Mouse (Mus musculus) liver, embryonic 14.5 days (tissue): ENCODE data around the gene Rpp21. TPM values are rescaled to one million over a fixed set of nuclear protein-coding genes. Genes with fewer than 3 reads are reported as not detected.
A peak's percentile ranks its signal among the peaks of the same experiment; 100 is the strongest.
"Not testable (repeated sequence)": the region's sequence is repeated elsewhere in the genome, so short reads cannot be mapped to it uniquely, and the experiment has no call there.

Experiments
- ATAC-seq: fragments of 200-750 bp; cut with Nextera tagmentation; 2 replicates; pipeline ENCODE4 v1.8.0; 2017; ENCODE audit warnings: moderate number of reproducible peaks, mild to moderate bottlenecking, moderate library complexity; ENCODE audit not compliant: insufficient read depth
- DNase-seq, 3 experiments: peaks; one replicate each; pipeline ENCODE4 v3.0.0-alpha.2; 2012 to 2013; ENCODE audit warnings: low read depth in 3 of 3, low spot score in 3 of 3
- H3K27ac ChIP-seq: fragments of 300-500 bp; sonication (generic); 2 replicates; pipeline ENCODE4 v1.5.1; 2014; ENCODE audit warnings: moderate library complexity, mild to moderate bottlenecking, control low read depth, inconsistent platforms
- H3K27me3 ChIP-seq: fragments of 300-500 bp; sonication (generic); 2 replicates; pipeline ENCODE4 v1.6.1; 2014; ENCODE audit warnings: mild to moderate bottlenecking, low read length, moderate library complexity; ENCODE audit not compliant: control insufficient read depth, insufficient read depth
- H3K36me3 ChIP-seq: fragments of 300-500 bp; sonication (generic); replicated peaks from 2 replicates; pipeline ENCODE4 v1.6.1; 2014; ENCODE audit warnings: low read depth; ENCODE audit not compliant: control insufficient read depth, insufficient read depth
- H3K4me1 ChIP-seq, 2 experiments: fragments of 200-500 bp in 1 of 2; fragments of 300-500 bp in 1 of 2; sonication (generic) in 1 of 2; replicated peaks; 2 replicates each; pipeline ENCODE4 v1.6.1; 2012 to 2014; ENCODE audit warnings: antibody characterized with exemption in 1 of 2, inconsistent platforms in 1 of 2, low read length in 1 of 2; ENCODE audit not compliant: control insufficient read depth in 2 of 2, insufficient read depth in 2 of 2
- H3K4me2 ChIP-seq: fragments of 300-500 bp; sonication (generic); 2 replicates; pipeline ENCODE4 v1.6.1; 2014; ENCODE audit warnings: low read depth, mild to moderate bottlenecking, control low read depth, moderate library complexity
- H3K4me3 ChIP-seq, 2 experiments: fragments of 200-500 bp in 1 of 2; fragments of 300-500 bp in 1 of 2; sonication (generic) in 1 of 2; 2 replicates each; pipeline ENCODE4 v1.5.1; 2012 to 2014; ENCODE audit warnings: low read depth in 2 of 2, low read length in 2 of 2, mild to moderate bottlenecking in 2 of 2, control low read depth in 1 of 2, inconsistent platforms in 1 of 2, moderate library complexity in 1 of 2; ENCODE audit not compliant: insufficient read depth in 1 of 2
- H3K9ac ChIP-seq: fragments of 300-500 bp; sonication (generic); replicated peaks from 2 replicates; pipeline ENCODE4 v1.6.1; 2014; ENCODE audit warnings: mild to moderate bottlenecking, control low read depth, moderate library complexity
- H3K9me3 ChIP-seq: fragments of 300-500 bp; sonication (generic); 2 replicates; pipeline ENCODE4 v1.6.1; 2016; ENCODE audit warnings: low read length, mixed read lengths; ENCODE audit not compliant: control insufficient read depth
- CTCF ChIP-seq: IDR thresholded peaks from 2 replicates; pipeline ENCODE4 v1.5.1; 2016; ENCODE audit warnings: antibody characterized with exemption, low read depth, control low read depth
- EP300 ChIP-seq: IDR thresholded peaks from 2 replicates; pipeline ENCODE4 v1.6.1; 2016; ENCODE audit warnings: antibody characterized with exemption, low read depth
- WGBS: fragments of 180-500 bp; shearing (Covaris S2); extraction: QIAGEN DNeasy Blood & Tissue Kit; methylation state at CpG from one replicate; pipeline ENCODE4 v1.1.7; 2014; ENCODE audit not compliant: insufficient replicate concordance; 5-methylcytosine and 5-hydroxymethylcytosine counted together
- polyA plus RNA-seq, 2 experiments: library from polyadenylated mRNA; depleted of rRNA in 1 of 2; stranded (reverse) in 1 of 2; unstranded in 1 of 2; fragments of >200 nt; fragmentation: Nextera tagmentation in 1 of 2; extraction: Ambion mirVana in 1 of 2; gene quantifications; 2 replicates each; pipeline versions ENCODE4 v1.2.1 to v1.2.3; 2012 to 2014

Gene Rpp21
- polyA plus RNA-seq, 2 experiments: 40.1 to 84.2 TPM

DNA sequence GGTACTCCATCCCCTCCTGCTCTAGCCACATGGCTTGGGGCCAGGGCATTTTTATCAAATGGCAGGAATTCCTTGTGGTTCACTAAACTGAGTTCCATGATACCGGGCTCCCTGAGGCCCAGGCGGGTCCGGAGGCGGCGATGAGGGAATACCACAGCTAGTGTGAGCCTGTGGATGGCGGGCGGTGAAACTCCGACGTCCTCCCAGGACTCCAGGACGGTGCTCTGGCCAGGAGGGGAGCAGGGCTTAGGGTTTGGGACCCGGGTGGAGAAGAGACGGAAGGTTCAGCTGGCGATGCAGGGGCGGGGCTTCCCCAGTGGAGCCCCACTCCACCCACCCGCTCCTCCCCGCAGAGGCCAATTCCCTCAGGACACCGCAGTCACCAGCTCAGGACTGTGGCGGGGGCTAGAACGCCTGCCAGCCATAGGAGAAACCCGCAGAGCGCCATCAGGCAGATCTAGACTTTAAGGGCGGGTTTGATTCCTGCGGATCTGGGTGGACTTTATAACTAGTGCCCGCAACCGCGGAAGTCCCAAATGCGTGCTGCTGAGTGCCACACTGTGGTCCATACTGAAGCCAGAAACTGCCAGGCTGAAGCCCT is 20.4 kb downstream of the Rpp21 start:
- Histone ChIP-seq H3K27me3 (peaks cover 18% of the 10 kb centered on the region), H3K4me1 (no peaks in the 10 kb centered on the region), H3K9me3 (no peaks in the 10 kb centered on the region), H3K9ac (no peak overlapping the region), H3K27ac (no peak overlapping the region), H3K4me3 (no peak overlapping the region), H3K4me2 (peak overlapping the region; percentile 40), H3K36me3 (no peaks in the 10 kb centered on the region)
- no peak for DNase-seq
- ATAC-seq: no peak
- no peak for TF ChIP-seq CTCF
- no peak for TF ChIP-seq EP300
- WGBS: 5% methylated on average over 27 of the region's 27 CpGs

DNA sequence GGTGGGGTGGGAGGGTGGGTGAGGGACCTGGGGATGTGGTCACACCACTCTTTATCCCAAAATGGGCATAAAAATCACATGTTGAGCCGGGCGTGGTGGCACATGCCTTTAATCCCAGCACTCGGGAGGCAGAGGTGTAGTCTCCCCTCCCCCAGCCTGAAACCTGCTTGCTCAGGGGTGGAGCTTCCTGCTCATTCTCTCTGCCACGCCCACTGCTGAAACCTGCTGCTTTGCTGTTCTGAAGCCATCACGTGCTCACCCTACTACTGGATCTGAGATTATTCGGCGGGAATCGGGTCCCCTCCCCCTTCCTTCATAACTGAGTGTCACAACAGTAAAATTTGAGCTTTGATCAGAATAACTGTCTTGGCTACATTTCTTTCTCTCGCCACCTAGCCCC is 22.6 kb downstream of the Rpp21 start:
- H3K27me3 ChIP-seq: peaks cover 27% of the 10 kb centered on the region
- ATAC-seq, DNase-seq, H3K9ac ChIP-seq, H3K4me3 ChIP-seq, H3K4me2 ChIP-seq, H3K27ac ChIP-seq, H3K36me3 ChIP-seq, H3K4me1 ChIP-seq, H3K9me3 ChIP-seq: not testable (repeated sequence)
- WGBS: 6% methylated on average over 8 of the region's 9 CpGs

DNA sequence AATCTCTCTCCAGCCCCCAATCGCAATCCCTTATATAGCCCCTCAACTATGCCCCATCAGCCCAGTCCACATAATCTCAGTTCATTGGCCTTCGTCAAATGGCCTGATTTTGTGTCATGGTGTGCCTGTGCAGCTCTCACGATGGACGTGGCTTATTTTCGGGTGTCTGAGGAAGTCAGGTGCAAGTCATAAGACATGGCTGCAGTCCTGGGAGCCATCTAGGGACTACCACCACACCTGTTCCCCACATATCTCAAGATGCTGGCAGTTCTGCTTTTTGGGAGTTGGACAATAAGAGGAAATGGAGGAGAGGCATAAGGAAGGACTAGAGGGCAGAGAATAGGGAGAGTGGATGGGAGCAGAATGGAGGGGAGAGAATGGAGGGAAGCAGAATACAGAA is 24.3 kb downstream of the Rpp21 start:
- no peaks in the 10 kb centered on the region for H3K9me3 ChIP-seq
- WGBS: 41% methylated on average over 5 of the region's 5 CpGs
- TF ChIP-seq CTCF (no peak), EP300 (no peak)
- ATAC-seq (no peak), DNase-seq (no peak)
- H3K27me3 ChIP-seq: peaks cover 30% of the 10 kb centered on the region
- no peak overlapping the region for H3K4me2 ChIP-seq
- no peak overlapping the region for H3K4me3 ChIP-seq
- H3K4me1 ChIP-seq: no peaks in the 10 kb centered on the region
- H3K36me3 ChIP-seq: no peaks in the 10 kb centered on the region
- H3K9ac ChIP-seq: no peak overlapping the region
- H3K27ac ChIP-seq: no peak overlapping the region

GRCm38 (mm10) chr17:36231318-36231717 is 26.6 kb downstream of the Rpp21 start:
- H3K27me3 ChIP-seq: peaks cover 18% of the 10 kb centered on the region
- H3K36me3 ChIP-seq: no peaks in the 10 kb centered on the region

GRCm38 (mm10) chr17:36229046-36229445 is 28.8 kb downstream of the Rpp21 start:
- H3K27me3 ChIP-seq: peaks cover 31% of the 10 kb centered on the region
- H3K4me3 ChIP-seq: no peak overlapping the region
- H3K4me1 ChIP-seq: no peaks in the 10 kb centered on the region
- no peak overlapping the region for H3K9ac ChIP-seq
- no peaks in the 10 kb centered on the region for H3K36me3 ChIP-seq
- DNase-seq: no peak
- H3K9me3 ChIP-seq: no peaks in the 10 kb centered on the region
- no peak for TF ChIP-seq CTCF
- no peak for TF ChIP-seq EP300
- H3K27ac ChIP-seq: no peak overlapping the region
- 7% methylated on average over 4 of the region's 5 CpGs for WGBS
- no peak overlapping the region for H3K4me2 ChIP-seq
- no peak for ATAC-seq

More at GRCm38 (mm10) chr17:36231318-36231717, 26.6 kb downstream of the Rpp21 start:
- DNase-seq: peak; percentile 94 to 98 (median 97)
- no peak overlapping the region for H3K4me2 ChIP-seq
- no peak overlapping the region for H3K27ac ChIP-seq
- ATAC-seq: no peak
- no peaks in the 10 kb centered on the region for H3K9me3 ChIP-seq
- H3K4me3 ChIP-seq: no peak overlapping the region
- 3% methylated on average over 36 of the region's 36 CpGs for WGBS
- no peaks in the 10 kb centered on the region for H3K4me1 ChIP-seq
- H3K9ac ChIP-seq: no peak overlapping the region
- TF ChIP-seq CTCF (peak; percentile 69), EP300 (no peak)
